Mouse (Mus musculus): ENCODE data around the gene Pdk1. TPM values are rescaled to one million over a fixed set of nuclear protein-coding genes. Genes with fewer than 3 reads are reported as not detected.
"Not testable (repeated sequence)": the region's sequence is repeated elsewhere in the genome, so short reads cannot be mapped to it uniquely, and the experiment has no call there.

Pdk1 gene
- polyA plus RNA-seq, 1 experiment from 2014 or later = 18.4 TPM

DNA sequence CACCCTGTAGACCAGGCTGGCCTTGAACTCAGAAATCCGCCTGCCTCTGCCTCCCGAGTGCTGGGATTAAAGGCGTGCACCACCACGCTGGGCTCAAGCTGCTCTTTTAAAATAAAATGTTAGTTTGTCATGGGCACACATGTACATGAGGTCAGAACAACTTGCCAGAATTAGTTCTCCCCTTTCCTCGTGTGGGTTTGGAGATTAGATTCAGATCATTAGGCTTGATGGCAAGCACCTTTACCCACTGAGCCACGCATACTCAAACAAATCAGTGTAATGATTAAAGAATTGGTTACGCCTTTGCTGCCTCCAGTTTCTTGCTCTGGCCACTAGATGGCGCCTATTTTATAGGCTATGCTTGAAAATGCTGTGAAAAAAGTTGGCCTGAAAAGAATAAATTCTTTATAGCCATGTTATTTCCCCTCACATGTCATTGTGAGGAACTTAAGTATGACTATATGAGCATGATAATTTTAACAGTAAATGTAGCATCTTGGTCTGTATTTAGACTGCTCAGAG is 25.4 kb downstream of the Pdk1 start:
- Histone ChIP-seq H3K4me3 (replicated peaks) (no peak overlapping the region), H3K36me3 (peaks cover 5% of the 10 kb centered on the region; the same call in 1 of the 2 replicates), H3K4me2 (no peak overlapping the region), H3K27ac (replicated peaks) (no peak overlapping the region), H3K9me3 (replicated peaks) (no peaks in the 10 kb centered on the region), H3K27me3 (replicated peaks) (no peaks in the 10 kb centered on the region), H3K9ac (replicated peaks) (no peak overlapping the region), H3K4me1 (peaks cover 4% of the 10 kb centered on the region)
- no peak for ATAC-seq (ENCODE audit: low FRiP score)
- WGBS = 51% methylated on average over 8 of the region's 8 CpGs

DNA sequence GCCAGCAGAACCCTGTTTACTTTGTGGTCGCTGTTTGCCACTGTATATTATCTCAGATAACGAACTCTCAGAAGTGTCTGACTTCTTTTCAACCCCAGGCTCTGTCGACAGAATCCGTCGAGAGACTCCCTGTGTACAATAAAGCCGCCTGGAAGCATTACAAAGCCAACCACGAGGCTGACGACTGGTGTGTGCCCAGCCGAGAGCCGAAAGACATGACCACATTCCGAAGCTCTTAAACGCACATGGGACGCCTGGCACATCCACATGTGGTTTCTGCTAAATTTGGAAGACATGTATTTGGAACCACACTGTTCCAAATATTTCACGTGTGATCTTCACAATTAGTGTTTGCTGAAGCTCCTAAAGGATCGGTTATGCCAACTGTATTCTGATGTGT is 26.9 kb downstream of the Pdk1 start:
- no peak overlapping the region for H3K4me2 ChIP-seq
- peaks cover 3% of the 10 kb centered on the region; the same call in 1 of the 2 replicates for H3K36me3 ChIP-seq
- H3K9me3 ChIP-seq (replicated peaks) = no peaks in the 10 kb centered on the region
- no peak overlapping the region for H3K27ac ChIP-seq (replicated peaks)
- no peak overlapping the region for H3K9ac ChIP-seq (replicated peaks)
- H3K27me3 ChIP-seq (replicated peaks) = no peaks in the 10 kb centered on the region
- WGBS = 87% methylated on average over 15 of the region's 15 CpGs
- H3K4me1 ChIP-seq = peaks cover 4% of the 10 kb centered on the region
- no peak for ATAC-seq (ENCODE audit: low FRiP score)
- no peak overlapping the region for H3K4me3 ChIP-seq (replicated peaks)

DNA sequence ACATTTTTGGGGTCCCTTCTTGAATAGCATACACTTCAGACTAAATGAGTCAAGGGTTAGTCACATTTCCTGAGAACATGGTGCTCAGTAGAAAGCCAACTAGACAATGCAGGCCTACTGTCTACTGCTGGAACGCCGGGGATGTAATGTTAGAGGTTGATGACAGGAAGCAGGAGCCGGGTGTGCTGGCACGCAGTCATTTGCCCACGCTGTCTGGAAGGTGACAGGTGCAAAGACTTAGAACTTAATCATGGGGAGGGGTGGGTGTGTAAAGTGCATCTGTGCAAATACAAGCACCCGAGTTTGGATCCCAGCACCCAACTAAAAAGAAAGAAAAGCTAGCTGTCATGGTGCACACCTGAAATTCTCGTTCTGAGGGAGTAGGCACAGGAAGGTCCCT is 32.1 kb downstream of the Pdk1 start:
- Histone ChIP-seq H3K36me3 (peaks cover 3% of the 10 kb centered on the region; the same call in 1 of the 2 replicates), H3K4me3 (replicated peaks) (no peak overlapping the region), H3K27ac (replicated peaks) (no peak overlapping the region), H3K4me1 (no peaks in the 10 kb centered on the region), H3K9me3 (replicated peaks) (no peaks in the 10 kb centered on the region), H3K4me2 (no peak overlapping the region), H3K27me3 (replicated peaks) (no peaks in the 10 kb centered on the region), H3K9ac (replicated peaks) (no peak overlapping the region)
- WGBS = 95% methylated on average over 7 of the region's 7 CpGs
- ATAC-seq (ENCODE audit: low FRiP score) = no peak

- ATAC-seq (ENCODE audit: low FRiP score) = not testable (repeated sequence)
Measured at GRCm38 (mm10) chr2:71906356-71906755, 33.3 kb downstream of the Pdk1 start.

GRCm38 (mm10) chr2:71913911-71914310 is 40.9 kb downstream of the Pdk1 start:
- Histone ChIP-seq H3K27me3 (replicated peaks) (no peaks in the 10 kb centered on the region), H3K27ac (replicated peaks) (no peak overlapping the region), H3K9me3 (replicated peaks) (no peaks in the 10 kb centered on the region), H3K9ac (replicated peaks) (no peak overlapping the region), H3K4me2 (no peak overlapping the region), H3K4me1 (no peaks in the 10 kb centered on the region), H3K36me3 (no peaks in the 10 kb centered on the region), H3K4me3 (replicated peaks) (no peak overlapping the region)
- WGBS = 80% methylated on average over 10 of the region's 10 CpGs
- no peak for ATAC-seq (ENCODE audit: low FRiP score)

More at GRCm38 (mm10) chr2:71906356-71906755, 33.3 kb downstream of the Pdk1 start:
- H3K4me2 ChIP-seq; H3K4me1 ChIP-seq; H3K27ac ChIP-seq (replicated peaks); H3K36me3 ChIP-seq; H3K4me3 ChIP-seq (replicated peaks); H3K9me3 ChIP-seq (replicated peaks); H3K27me3 ChIP-seq (replicated peaks); H3K9ac ChIP-seq (replicated peaks): not testable (repeated sequence)
- WGBS = 93% methylated on average over 8 of the region's 8 CpGs

GRCm38 (mm10) chr2:71919227-71919647 is 46.2 kb downstream of the Pdk1 start:
- ATAC-seq (ENCODE audit: low FRiP score) = no peak
- Histone ChIP-seq H3K4me3 (replicated peaks) (no peak overlapping the region), H3K9ac (replicated peaks) (no peak overlapping the region), H3K4me1 (no peaks in the 10 kb centered on the region), H3K4me2 (no peak overlapping the region), H3K27ac (replicated peaks) (no peak overlapping the region), H3K27me3 (replicated peaks) (no peaks in the 10 kb centered on the region), H3K36me3 (no peaks in the 10 kb centered on the region), H3K9me3 (replicated peaks) (no peaks in the 10 kb centered on the region)
- 66% methylated on average over 11 of the region's 11 CpGs for WGBS

DNA sequence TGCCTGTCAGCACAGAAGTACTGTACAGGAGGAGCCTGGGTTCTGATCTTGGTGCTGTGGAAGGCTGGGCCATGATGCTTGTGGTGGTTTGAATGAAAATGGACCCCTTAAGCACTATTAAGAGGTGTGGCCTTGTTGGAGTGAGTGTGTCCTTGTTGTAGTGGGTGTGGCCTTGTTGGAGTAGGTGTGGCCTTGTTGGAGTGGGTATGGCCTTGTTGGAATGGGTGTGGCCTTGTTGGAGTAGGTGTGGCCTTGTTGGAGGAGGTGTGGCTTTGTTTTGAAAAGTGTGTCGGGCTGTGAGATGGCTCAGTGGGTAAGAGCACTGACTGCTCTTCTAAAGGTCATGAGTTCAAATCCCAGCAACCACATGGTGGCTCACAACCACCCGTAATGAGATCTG is 51.9 kb downstream of the Pdk1 start:
- H3K27me3 ChIP-seq (replicated peaks); H3K36me3 ChIP-seq; H3K4me1 ChIP-seq; H3K27ac ChIP-seq (replicated peaks); H3K4me2 ChIP-seq; H3K9me3 ChIP-seq (replicated peaks); H3K4me3 ChIP-seq (replicated peaks); H3K9ac ChIP-seq (replicated peaks); ATAC-seq (ENCODE audit: low FRiP score): not testable (repeated sequence)
- 94% methylated on average over 2 of the region's 2 CpGs for WGBS

DNA sequence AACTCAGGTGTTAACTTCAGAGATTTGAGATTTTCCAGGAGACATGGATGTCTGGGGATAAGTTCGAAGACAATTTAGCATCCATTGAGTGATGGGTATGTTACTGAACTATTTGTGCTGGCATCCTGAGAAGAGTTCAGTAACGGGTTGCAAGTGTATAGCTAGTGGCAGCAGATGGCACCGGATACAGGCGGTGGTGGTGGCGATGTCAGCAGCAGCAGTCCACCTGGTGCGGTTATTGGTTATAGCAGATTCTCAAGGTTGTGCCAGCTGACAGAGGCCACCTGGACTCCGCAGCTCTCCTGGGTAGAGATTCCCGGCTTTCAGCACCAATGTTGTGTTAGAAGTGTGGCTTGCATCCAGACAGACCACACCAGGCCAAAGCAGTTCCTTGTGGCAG is 61.0 kb downstream of the Pdk1 start:
- 97% methylated on average over 8 of the region's 8 CpGs for WGBS
- no peaks in the 10 kb centered on the region for H3K9me3 ChIP-seq (replicated peaks)
- H3K9ac ChIP-seq (replicated peaks) = no peak overlapping the region
- no peaks in the 10 kb centered on the region for H3K36me3 ChIP-seq
- H3K27me3 ChIP-seq (replicated peaks) = no peaks in the 10 kb centered on the region
- no peak for ATAC-seq (ENCODE audit: low FRiP score)
- H3K4me3 ChIP-seq (replicated peaks) = no peak overlapping the region
- H3K4me1 ChIP-seq = no peaks in the 10 kb centered on the region
- H3K4me2 ChIP-seq = no peak overlapping the region
- no peak overlapping the region for H3K27ac ChIP-seq (replicated peaks)

GRCm38 (mm10) chr2:71936711-71937110 is 63.7 kb downstream of the Pdk1 start:
- WGBS = 88% methylated on average over 1 of the region's 1 CpGs
- no peak for ATAC-seq (ENCODE audit: low FRiP score)
- Histone ChIP-seq H3K36me3 (no peaks in the 10 kb centered on the region), H3K27me3 (replicated peaks) (no peaks in the 10 kb centered on the region), H3K4me3 (replicated peaks) (no peak overlapping the region), H3K9ac (replicated peaks) (no peak overlapping the region), H3K4me1 (no peaks in the 10 kb centered on the region), H3K9me3 (replicated peaks) (no peaks in the 10 kb centered on the region), H3K27ac (replicated peaks) (no peak overlapping the region), H3K4me2 (no peak overlapping the region)

GRCm38 (mm10) chr2:71937649-71938308 is 64.8 kb downstream of the Pdk1 start:
- no peak overlapping the region for H3K9ac ChIP-seq (replicated peaks)
- H3K4me3 ChIP-seq (replicated peaks) = no peak overlapping the region
- H3K27me3 ChIP-seq (replicated peaks) = no peaks in the 10 kb centered on the region
- no peak overlapping the region for H3K27ac ChIP-seq (replicated peaks)
- WGBS = 79% methylated on average over 3 of the region's 3 CpGs
- H3K4me2 ChIP-seq = no peak overlapping the region
- H3K9me3 ChIP-seq (replicated peaks) = no peaks in the 10 kb centered on the region
- H3K36me3 ChIP-seq = no peaks in the 10 kb centered on the region
- ATAC-seq (ENCODE audit: low FRiP score) = no peak
- no peaks in the 10 kb centered on the region for H3K4me1 ChIP-seq

GRCm38 (mm10) chr2:71938716-71939393 is 65.8 kb downstream of the Pdk1 start:
- WGBS = 65% methylated on average over 6 of the region's 6 CpGs
- no peaks in the 10 kb centered on the region for H3K4me1 ChIP-seq
- H3K9ac ChIP-seq (replicated peaks) = no peak overlapping the region
- no peak overlapping the region for H3K4me3 ChIP-seq (replicated peaks)
- H3K27ac ChIP-seq (replicated peaks) = no peak overlapping the region
- no peaks in the 10 kb centered on the region for H3K36me3 ChIP-seq
- H3K27me3 ChIP-seq (replicated peaks) = no peaks in the 10 kb centered on the region
- ATAC-seq (ENCODE audit: low FRiP score) = no peak
- H3K4me2 ChIP-seq = no peak overlapping the region
- H3K9me3 ChIP-seq (replicated peaks) = no peaks in the 10 kb centered on the region

DNA sequence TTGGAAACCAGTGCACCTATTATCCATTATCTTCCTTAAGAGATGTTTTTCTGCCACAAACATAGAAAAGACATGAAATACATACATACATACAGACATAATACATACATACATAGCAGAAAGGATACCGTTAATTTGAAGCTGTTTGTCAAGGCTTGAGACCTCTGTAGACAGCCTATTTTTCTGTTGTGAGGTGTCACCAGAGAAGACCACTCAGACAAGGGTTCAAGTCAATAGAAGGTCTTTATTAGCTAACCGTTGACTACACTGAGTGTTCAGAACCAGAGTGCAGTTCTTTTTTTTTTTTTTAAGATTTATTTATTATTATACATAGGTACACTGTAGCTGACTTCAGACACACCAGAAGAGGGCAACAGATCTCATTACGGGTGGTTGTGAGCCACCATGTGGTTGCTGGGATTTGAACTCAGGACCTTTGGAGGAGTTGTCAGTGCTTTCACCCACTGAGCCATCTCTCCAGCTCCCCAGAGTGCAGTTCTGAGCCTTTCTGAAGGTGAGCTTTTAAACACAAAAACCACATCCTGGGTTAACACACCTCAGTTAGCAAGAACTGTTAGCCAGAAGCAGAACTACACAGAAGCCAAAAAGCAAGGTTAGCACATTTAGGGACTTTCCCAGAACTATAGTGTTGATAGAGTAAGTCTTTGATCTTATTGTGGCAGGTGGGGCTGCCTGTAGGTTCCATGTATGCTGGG is 68.1 kb downstream of the Pdk1 start:
- H3K36me3 ChIP-seq = no peaks in the 10 kb centered on the region
- no peak for ATAC-seq (ENCODE audit: low FRiP score)
- no peaks in the 10 kb centered on the region for H3K4me1 ChIP-seq
- no peaks in the 10 kb centered on the region for H3K27me3 ChIP-seq (replicated peaks)
- no peaks in the 10 kb centered on the region for H3K9me3 ChIP-seq (replicated peaks)
- no peak overlapping the region for H3K9ac ChIP-seq (replicated peaks)
- WGBS = 92% methylated on average over 3 of the region's 3 CpGs
- no peak overlapping the region for H3K4me3 ChIP-seq (replicated peaks)
- H3K4me2 ChIP-seq = no peak overlapping the region
- no peak overlapping the region for H3K27ac ChIP-seq (replicated peaks)
